ENCODE assay signal across 15 mouse cellular contexts in the genomic region with DNA sequence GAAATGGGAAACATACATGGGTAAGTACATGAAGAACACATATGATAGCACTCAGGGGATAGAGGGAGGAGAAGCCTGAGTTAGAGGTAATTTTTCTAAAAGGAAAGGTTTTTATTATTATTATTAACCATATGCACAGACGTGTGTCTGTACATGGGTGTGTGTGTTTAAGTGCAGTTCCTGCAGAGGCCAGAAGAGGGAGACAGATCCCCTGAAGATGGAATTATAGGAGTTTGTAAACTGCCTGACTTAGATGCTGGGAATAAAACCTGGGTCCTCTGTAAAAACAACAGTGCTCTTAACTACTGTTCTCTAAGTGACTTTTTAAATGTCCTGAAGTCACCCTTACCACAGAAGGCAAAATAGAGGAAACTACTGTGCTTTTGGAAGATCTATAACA.
A peak's percentile ranks its signal among the peaks of the same experiment; 100 is the strongest.
DNase-seq lines count a peak whose midpoint lies in the region; ATAC-seq and TF ChIP-seq lines count a peak whose summit lies in the region.
"Had no signal": no experiment of that assay in that cellular context is flagged by ENCODE, and none has a peak within 500 bp of the region (broad histone marks: within the 10 kb centered on the region; RNA-seq: fewer than 3 reads in every experiment).

No protein-coding gene starts in this region.

- DNase-seq in layer of hippocampus, adult 2 months (ENCODE audit: low spot score in 2 of 2), result no peak
- DNase-seq in layer of hippocampus, adult 11-12 months (ENCODE audit: low spot score), result no peak
- DNase-seq in 3T3-L1 (ENCODE audit: low read depth, low spot score), result peak; percentile 34
- DNase-seq in 416B (ENCODE audit: low read depth), result peak; percentile 48
- peak; percentile 4 for DNase-seq in WW6 (ENCODE audit: low read depth, low spot score)
- DNase-seq in heart, adult 18-20 months, result no peak
- DNase-seq: adrenal gland, postnatal 25 days; cerebellum, postnatal 25 days; gastrocnemius, postnatal 25 days; heart, postnatal 36 days; kidney, postnatal 36 days; right cerebral cortex, postnatal 14 days had no signal

- ATAC-seq in frontal cortex, adult (ENCODE audit: low TSS enrichment), result no peak

- H3K4me3 ChIP-seq in layer of hippocampus, adult 2 months, result no peak overlapping the region
- H3K4me3 ChIP-seq: heart, embryonic 10.5 days had no signal

- peak; percentile 61 for TF ChIP-seq CTCF in layer of hippocampus, adult 2 months (conservative IDR thresholded peaks at IDR 0.05)

- no peak overlapping the region for H3K27ac ChIP-seq in layer of hippocampus, adult 2 months
- H3K27ac ChIP-seq: heart, embryonic 10.5 days; liver, embryonic 14.5 days had no signal

Comparison
In these comparisons a context has a peak if more than half of its experiments do, and no peak if none do; other contexts are left out.
1. DNase-seq: peak in 3T3-L1 (single experiment), 416B (single experiment) and WW6 (single experiment); none in layer of hippocampus, adult 2 months (0 of 2), layer of hippocampus, adult 11-12 months (single experiment) and heart, adult 18-20 months (0 of 2).